Mouse (Mus musculus): ENCODE results near the gene Agt. TPM values are rescaled to one million over a fixed set of nuclear protein-coding genes. Genes with fewer than 3 reads are reported as not detected.

Agt gene
- 0.14 and 0.27 TPM in 2 replicates for polyA plus RNA-seq (2016; fragmentation: Nextera tagmentation; extraction: Ambion mirVana)

- Histone ChIP-seq H3K27me3 (no peaks in the 10 kb centered on the region), H3K9ac (0 out of 2 replicates have a peak within 1 kb of the TSS, but pooled peaks have one; percentile 10), H3K36me3 (no peaks in the 10 kb centered on the region), H3K4me2 (replicated peaks) (no peak within 1 kb of the TSS), H3K4me3 (no peak within 1 kb of the TSS), H3K9me3 (no peaks in the 10 kb centered on the region), H3K4me1 (peaks cover 6% of the 10 kb centered on the region; the same call in 1 of the 2 replicates), H3K27ac (no peak within 1 kb of the TSS)
- WGBS, result 73% methylated on average over 2 of the region's 2 CpGs
- ATAC-seq (ENCODE audit: insufficient number of reproducible peaks, insufficient read depth, low FRiP score, low TSS enrichment), result no peak
These were observed at the start of gene Agt for GRCm38 (mm10) chr8:124569593-124569992. Agt (minus strand) TSS chr8:124569706.

- WGBS, result 64% methylated on average over 9 of the region's 9 CpGs
- peaks cover 4% of the 10 kb centered on the region; the same call in 1 of the 2 replicates for H3K4me1 ChIP-seq
- H3K4me2 ChIP-seq (replicated peaks), result no peak overlapping the region
- no peaks in the 10 kb centered on the region for H3K9me3 ChIP-seq
- H3K27ac ChIP-seq, result no peak overlapping the region
- no peak overlapping the region for H3K4me3 ChIP-seq
- H3K27me3 ChIP-seq, result peaks cover 8% of the 10 kb centered on the region
- ATAC-seq (ENCODE audit: insufficient number of reproducible peaks, insufficient read depth, low FRiP score, low TSS enrichment), result no peak
- H3K36me3 ChIP-seq, result no peaks in the 10 kb centered on the region
- H3K9ac ChIP-seq, result no peak overlapping the region
These were observed 48.7 kb upstream of the Agt start for GRCm38 (mm10) chr8:124618252-124618651.

- peak; percentile 42; the same call in 1 of the 2 replicates for ATAC-seq (ENCODE audit: insufficient number of reproducible peaks, insufficient read depth, low FRiP score, low TSS enrichment)
- WGBS, result 12% methylated on average over 17 of the region's 17 CpGs
- Histone ChIP-seq H3K9ac (peak overlapping the region; percentile 39), H3K9me3 (no peaks in the 10 kb centered on the region), H3K4me2 (replicated peaks) (peak overlapping the region; percentile 57), H3K27ac (no peak overlapping the region), H3K27me3 (peaks cover 8% of the 10 kb centered on the region), H3K36me3 (no peaks in the 10 kb centered on the region), H3K4me3 (peak overlapping the region; percentile 30), H3K4me1 (peaks cover 4% of the 10 kb centered on the region; the same call in 1 of the 2 replicates)
These were observed 47.9 kb upstream of the Agt start for GRCm38 (mm10) chr8:124617266-124617869.

DNA sequence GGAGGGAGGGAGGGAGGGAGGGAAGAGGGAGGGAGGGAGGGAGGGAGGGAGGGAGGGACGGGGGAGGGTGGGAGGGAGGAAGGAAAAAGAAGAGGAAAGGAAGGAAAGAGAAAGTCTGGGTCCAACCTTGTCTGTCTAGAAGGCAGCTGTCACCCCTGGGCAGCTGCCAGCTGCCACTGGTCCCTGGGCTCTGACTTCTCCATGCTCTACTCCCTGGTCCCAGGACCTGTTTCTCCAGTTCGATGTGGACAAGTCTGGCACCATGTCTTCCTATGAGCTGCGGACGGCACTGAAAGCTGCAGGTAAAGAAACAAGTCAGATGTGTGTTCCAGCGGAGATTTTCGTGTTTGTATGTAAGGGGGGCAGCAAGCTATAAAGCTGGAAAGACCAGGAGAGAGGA, 44.8 kb upstream of the Agt start:
- no peak overlapping the region for H3K27ac ChIP-seq
- no peaks in the 10 kb centered on the region for H3K9me3 ChIP-seq
- H3K4me2 ChIP-seq (replicated peaks), result no peak overlapping the region
- H3K4me3 ChIP-seq, result no peak overlapping the region
- no peak overlapping the region for H3K9ac ChIP-seq
- WGBS, result 78% methylated on average over 5 of the region's 6 CpGs
- peaks cover 4% of the 10 kb centered on the region; the same call in 1 of the 2 replicates for H3K4me1 ChIP-seq
- H3K36me3 ChIP-seq, result no peaks in the 10 kb centered on the region
- ATAC-seq (ENCODE audit: insufficient number of reproducible peaks, insufficient read depth, low FRiP score, low TSS enrichment), result no peak
- H3K27me3 ChIP-seq, result peaks cover 8% of the 10 kb centered on the region

DNA sequence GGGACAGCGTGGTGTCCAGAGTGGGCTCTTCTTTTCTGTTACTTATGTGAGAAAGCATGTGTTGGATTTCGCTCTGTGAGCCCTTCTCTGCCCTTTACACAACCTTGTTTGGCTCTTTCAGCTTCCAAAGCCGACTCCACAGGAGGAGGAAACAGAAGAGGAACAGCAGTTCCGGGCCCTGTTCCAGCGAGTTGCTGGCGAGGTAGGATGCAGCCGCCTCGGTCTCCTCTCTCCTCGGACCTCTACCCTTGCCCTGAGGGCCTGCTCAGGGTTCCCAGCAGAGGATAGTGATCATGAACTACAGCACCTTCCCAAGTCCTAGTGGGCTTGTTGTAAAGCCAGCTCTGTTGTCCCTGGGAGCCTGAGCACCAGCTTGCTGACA, 39.5 kb upstream of the Agt start:
- ATAC-seq (ENCODE audit: insufficient number of reproducible peaks, insufficient read depth, low FRiP score, low TSS enrichment), result no peak
- H3K27me3 ChIP-seq, result no peaks in the 10 kb centered on the region
- H3K4me1 ChIP-seq, result no peaks in the 10 kb centered on the region
- no peaks in the 10 kb centered on the region for H3K36me3 ChIP-seq
- no peak overlapping the region for H3K4me3 ChIP-seq
- no peak overlapping the region for H3K9ac ChIP-seq
- H3K9me3 ChIP-seq, result no peaks in the 10 kb centered on the region
- no peak overlapping the region for H3K4me2 ChIP-seq (replicated peaks)
- WGBS, result 74% methylated on average over 9 of the region's 9 CpGs
- H3K27ac ChIP-seq, result no peak overlapping the region

DNA sequence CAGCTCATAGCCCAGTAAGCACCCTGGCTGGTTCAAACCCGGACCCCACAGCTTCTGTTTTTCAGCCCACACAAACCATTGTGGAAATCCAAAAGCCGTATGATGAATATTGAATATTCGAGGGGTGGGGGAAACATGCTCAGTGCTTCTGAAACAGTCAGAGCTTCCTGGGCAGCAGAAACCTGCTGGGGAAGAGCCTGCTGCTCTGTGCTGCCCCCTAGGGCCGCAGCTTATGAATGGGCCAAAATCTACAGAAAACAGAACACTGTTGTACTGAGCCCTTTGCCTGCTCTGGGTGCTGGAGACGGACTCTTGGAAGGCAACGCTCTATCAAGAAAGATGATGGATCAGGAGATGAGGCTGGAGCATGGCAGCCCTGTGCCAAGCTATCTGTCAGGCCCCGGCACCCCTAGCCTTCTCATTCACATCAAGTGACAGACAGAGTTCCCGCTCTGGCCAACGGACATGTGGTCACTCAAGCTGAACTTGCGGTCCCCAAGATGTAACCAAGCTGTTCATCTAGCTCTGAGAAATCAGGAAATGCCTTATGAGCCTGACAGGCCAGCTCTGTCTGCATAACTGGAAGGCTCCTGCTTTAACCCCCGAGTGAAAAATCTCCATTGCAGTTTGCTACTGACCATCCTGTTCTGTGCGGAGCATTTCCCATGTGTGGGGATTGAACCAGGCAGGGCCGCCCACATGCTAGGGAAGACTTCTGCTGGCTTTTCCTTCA, 38.9 kb upstream of the Agt start:
- Histone ChIP-seq H3K27me3 (no peaks in the 10 kb centered on the region), H3K27ac (no peak overlapping the region), H3K4me1 (no peaks in the 10 kb centered on the region), H3K9ac (no peak overlapping the region), H3K4me3 (no peak overlapping the region), H3K4me2 (replicated peaks) (no peak overlapping the region), H3K9me3 (no peaks in the 10 kb centered on the region), H3K36me3 (no peaks in the 10 kb centered on the region)
- no peak for ATAC-seq (ENCODE audit: insufficient number of reproducible peaks, insufficient read depth, low FRiP score, low TSS enrichment)
- 75% methylated on average over 13 of the region's 13 CpGs for WGBS

GRCm38 (mm10) chr8:124604066-124604465, 34.6 kb upstream of the Agt start:
- WGBS, result 78% methylated on average over 5 of the region's 5 CpGs
- no peak for ATAC-seq (ENCODE audit: insufficient number of reproducible peaks, insufficient read depth, low FRiP score, low TSS enrichment)
- H3K9ac ChIP-seq, result no peak overlapping the region

GRCm38 (mm10) chr8:124589393-124589792, 19.9 kb upstream of the Agt start:
- Histone ChIP-seq H3K9ac (no peak overlapping the region), H3K4me2 (replicated peaks) (no peak overlapping the region)
- WGBS, result 73% methylated on average over 4 of the region's 4 CpGs

More at GRCm38 (mm10) chr8:124604066-124604465, 34.6 kb upstream of the Agt start:
- Histone ChIP-seq H3K4me1 (no peaks in the 10 kb centered on the region), H3K9me3 (no peaks in the 10 kb centered on the region), H3K36me3 (no peaks in the 10 kb centered on the region), H3K4me3 (no peak overlapping the region), H3K27ac (no peak overlapping the region), H3K4me2 (replicated peaks) (no peak overlapping the region), H3K27me3 (no peaks in the 10 kb centered on the region)

GRCm38 (mm10) chr8:124586556-124586955, 17.1 kb upstream of the Agt start:
- Histone ChIP-seq H3K9ac (no peak overlapping the region), H3K27ac (no peak overlapping the region), H3K9me3 (no peaks in the 10 kb centered on the region), H3K27me3 (no peaks in the 10 kb centered on the region), H3K4me3 (no peak overlapping the region), H3K4me1 (no peaks in the 10 kb centered on the region), H3K36me3 (no peaks in the 10 kb centered on the region), H3K4me2 (replicated peaks) (no peak overlapping the region)
- ATAC-seq (ENCODE audit: insufficient number of reproducible peaks, insufficient read depth, low FRiP score, low TSS enrichment), result no peak
- 79% methylated on average over 2 of the region's 2 CpGs for WGBS

More at GRCm38 (mm10) chr8:124589393-124589792, 19.9 kb upstream of the Agt start:
- no peak overlapping the region for H3K27ac ChIP-seq
- no peak overlapping the region for H3K4me3 ChIP-seq
- H3K27me3 ChIP-seq, result no peaks in the 10 kb centered on the region
- H3K4me1 ChIP-seq, result no peaks in the 10 kb centered on the region
- H3K36me3 ChIP-seq, result no peaks in the 10 kb centered on the region
- no peaks in the 10 kb centered on the region for H3K9me3 ChIP-seq
- no peak for ATAC-seq (ENCODE audit: insufficient number of reproducible peaks, insufficient read depth, low FRiP score, low TSS enrichment)

DNA sequence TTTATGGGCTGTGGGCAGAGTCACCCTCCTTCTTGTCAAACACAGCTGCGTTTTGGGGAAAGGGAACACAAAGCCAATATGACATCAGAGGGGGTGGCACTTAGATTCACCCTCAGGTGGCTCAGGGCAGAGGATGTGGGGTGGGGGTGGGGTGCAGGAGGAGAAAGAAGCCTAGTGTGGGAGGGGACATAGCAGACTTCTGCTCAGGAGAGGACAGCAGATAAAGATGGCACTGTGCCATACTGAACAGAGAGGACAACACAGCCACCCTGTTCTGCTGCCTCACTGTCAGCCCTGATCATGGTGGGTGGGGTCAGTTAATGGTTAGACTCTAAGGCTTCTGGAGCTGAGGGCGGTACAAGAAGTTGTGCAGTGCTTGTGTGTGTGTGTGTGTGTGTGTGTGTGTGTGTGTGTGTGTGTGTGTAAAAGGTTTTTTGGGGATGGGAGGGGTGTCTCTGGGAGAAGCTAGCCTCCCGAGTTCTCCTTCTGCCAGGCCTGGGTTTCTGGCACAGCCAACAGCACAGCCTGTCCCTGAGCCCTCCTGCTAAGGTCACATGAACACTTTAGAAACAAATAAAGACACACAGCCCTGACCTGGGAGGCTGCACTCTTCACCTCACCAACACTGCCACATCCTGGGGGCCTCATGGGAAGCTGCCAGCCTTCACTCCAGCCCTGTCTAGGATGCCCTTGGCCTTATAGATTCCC, 16.4 kb upstream of the Agt start:
- WGBS, result 41% methylated on average over 3 of the region's 3 CpGs
- ATAC-seq (ENCODE audit: insufficient number of reproducible peaks, insufficient read depth, low FRiP score, low TSS enrichment), result no peak
- Histone ChIP-seq H3K4me3 (no peak overlapping the region), H3K4me1 (no peaks in the 10 kb centered on the region), H3K27ac (no peak overlapping the region), H3K9me3 (no peaks in the 10 kb centered on the region), H3K27me3 (no peaks in the 10 kb centered on the region), H3K4me2 (replicated peaks) (no peak overlapping the region), H3K36me3 (no peaks in the 10 kb centered on the region), H3K9ac (no peak overlapping the region)

- WGBS, result 67% methylated on average over 1 of the region's 1 CpGs
- Histone ChIP-seq H3K9ac (no peak overlapping the region), H3K9me3 (no peaks in the 10 kb centered on the region), H3K4me1 (peaks cover 4% of the 10 kb centered on the region; the same call in 1 of the 2 replicates), H3K27me3 (no peaks in the 10 kb centered on the region), H3K4me2 (replicated peaks) (no peak overlapping the region), H3K4me3 (no peak overlapping the region), H3K36me3 (no peaks in the 10 kb centered on the region), H3K27ac (no peak overlapping the region)
- ATAC-seq (ENCODE audit: insufficient number of reproducible peaks, insufficient read depth, low FRiP score, low TSS enrichment), result no peak
These were observed 7.2 kb upstream of the Agt start for GRCm38 (mm10) chr8:124576751-124577150.

Measured in embryonic facial prominence, embryonic 12.5 days (tissue).